Mouse (Mus musculus) large intestine, adult 2 months (tissue): ENCODE measurements around the gene Nr1d1. TPM values are rescaled to one million over a fixed set of nuclear protein-coding genes. Genes with fewer than 3 reads are reported as not detected.

ENCODE experiments used
- DNase-seq: peaks from one replicate; pipeline ENCODE4 v3.0.0-alpha.2; 2012; ENCODE audit warnings: low read depth, low spot score
- WGBS: fragments of 180-500 bp; shearing (Covaris S2); methylation state at CpG from one replicate; pipeline ENCODE4 v1.1.7; 2018; 5-methylcytosine and 5-hydroxymethylcytosine counted together
- polyA plus RNA-seq: library from polyadenylated mRNA; depleted of rRNA; stranded (reverse); fragments of >200 nt; gene quantifications from 2 replicates; pipeline ENCODE4 v1.2.3, GENCODE M21; 2012; rRNA removed

Nr1d1 gene
- 32.0 and 71.6 TPM in 2 replicates for polyA plus RNA-seq

DNA sequence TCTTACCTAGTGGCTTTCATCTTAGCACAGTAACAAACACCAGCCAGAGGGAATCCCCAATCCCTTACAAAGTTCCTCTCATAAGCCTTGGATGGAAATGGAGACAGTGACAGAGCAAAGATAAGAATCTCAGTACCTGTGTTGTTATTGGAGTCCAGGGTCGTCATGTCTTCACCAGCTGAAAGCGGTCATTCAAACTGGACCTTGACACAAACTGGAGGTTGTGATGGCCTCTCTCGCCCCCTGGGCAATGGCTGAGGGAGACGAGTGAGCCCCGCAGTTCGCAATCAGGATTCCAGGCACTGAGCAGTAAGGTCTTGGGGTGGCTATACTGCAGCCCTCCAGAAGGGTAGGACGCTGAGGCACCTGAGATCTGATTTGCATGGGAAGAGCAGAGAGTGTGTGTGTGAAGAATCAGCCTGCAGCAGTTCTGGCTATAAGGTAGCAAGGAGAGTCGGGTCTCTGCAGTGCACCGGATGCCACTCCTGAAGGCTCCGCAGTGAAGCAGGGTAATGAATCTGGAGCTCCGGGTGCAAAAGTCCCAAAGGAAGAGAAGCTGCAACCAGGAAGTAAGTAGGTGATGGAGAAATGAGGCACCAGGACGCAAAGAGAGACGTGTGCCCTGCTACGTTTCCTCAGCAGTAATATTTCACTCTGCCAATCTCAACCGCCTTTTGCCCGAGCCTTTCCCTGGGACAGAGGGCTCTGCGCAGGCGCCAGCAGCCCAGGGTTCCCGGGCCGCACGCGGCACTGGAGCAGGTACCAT, at the start of gene Nr1d1:
Gene Nr1d1 (minus strand): TSS at position 752 of the 766 bp plus-strand sequence.
- 1% methylated on average over 22 of the region's 22 CpGs for WGBS
- DNase-seq, result no peak

DNA sequence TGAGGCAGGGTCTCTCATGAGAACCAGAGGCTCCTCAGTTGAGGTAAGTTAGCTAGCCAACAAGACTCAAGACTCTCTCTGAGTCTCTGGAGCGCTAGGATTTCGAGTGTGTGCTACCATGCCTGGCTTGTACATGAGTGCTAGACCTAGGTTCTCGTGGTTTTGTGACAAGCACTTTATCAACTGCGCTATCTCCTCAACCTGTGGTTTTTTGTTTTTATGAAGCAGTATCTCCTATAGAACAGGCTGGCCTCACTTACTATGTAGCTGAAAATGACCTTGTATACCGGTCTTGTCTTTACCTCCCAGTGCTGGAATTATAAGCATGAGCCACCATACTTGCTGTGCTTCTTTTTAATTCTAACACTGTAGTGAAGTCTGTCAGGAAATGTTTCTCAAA, 45.8 kb upstream of the Nr1d1 start:
- no peak for DNase-seq
- WGBS, result 95% methylated on average over 5 of the region's 5 CpGs

DNA sequence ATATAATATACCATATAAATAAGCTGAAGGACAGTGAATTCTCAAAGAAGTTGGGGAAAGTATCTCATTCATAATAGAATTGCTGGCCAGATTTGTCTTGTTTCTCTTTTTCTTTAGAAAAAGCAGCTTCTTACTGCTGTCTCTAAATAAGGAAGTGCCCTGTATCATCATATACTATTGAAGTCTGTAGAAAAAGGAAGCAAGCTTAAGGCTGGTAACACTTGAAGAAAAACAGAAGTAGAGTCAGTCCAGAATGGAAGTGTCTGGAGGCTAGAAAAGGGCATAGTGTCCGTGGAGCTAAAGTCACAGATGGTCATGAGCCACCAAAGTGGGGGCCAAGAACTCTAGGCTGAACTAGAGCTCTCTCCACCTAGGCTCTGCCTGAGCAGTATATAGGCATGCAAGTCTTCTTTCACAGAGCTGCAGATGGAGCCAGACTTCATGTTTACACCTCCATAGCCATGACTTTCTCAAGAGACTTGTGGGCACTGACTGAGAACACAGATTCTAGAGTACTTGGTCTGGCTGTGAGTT, 41.6 kb upstream of the Nr1d1 start:
- WGBS, result 95% methylated on average over 1 of the region's 1 CpGs
- no peak for DNase-seq

DNA sequence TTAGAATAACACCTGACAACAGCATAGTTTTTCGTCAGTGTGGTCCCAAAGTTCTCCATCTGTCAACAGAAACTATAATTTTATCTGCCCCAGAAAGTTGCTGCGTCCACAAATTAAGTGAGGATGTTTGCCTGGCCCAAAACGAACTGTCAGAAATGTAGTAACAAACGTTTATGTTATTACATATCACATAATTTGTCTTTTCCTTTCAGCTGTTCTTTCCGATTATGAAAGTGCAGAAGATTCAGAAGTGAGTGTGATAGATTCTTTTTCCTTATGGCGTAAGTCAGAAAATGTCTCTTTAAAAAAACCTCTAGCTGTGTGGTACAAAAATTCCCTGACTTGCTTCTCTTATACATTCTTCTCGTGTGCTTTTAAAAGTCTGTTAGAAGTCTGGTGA, 35.6 kb upstream of the Nr1d1 start:
- DNase-seq, result no peak
- 36% methylated on average over 7 of the region's 7 CpGs for WGBS

DNA sequence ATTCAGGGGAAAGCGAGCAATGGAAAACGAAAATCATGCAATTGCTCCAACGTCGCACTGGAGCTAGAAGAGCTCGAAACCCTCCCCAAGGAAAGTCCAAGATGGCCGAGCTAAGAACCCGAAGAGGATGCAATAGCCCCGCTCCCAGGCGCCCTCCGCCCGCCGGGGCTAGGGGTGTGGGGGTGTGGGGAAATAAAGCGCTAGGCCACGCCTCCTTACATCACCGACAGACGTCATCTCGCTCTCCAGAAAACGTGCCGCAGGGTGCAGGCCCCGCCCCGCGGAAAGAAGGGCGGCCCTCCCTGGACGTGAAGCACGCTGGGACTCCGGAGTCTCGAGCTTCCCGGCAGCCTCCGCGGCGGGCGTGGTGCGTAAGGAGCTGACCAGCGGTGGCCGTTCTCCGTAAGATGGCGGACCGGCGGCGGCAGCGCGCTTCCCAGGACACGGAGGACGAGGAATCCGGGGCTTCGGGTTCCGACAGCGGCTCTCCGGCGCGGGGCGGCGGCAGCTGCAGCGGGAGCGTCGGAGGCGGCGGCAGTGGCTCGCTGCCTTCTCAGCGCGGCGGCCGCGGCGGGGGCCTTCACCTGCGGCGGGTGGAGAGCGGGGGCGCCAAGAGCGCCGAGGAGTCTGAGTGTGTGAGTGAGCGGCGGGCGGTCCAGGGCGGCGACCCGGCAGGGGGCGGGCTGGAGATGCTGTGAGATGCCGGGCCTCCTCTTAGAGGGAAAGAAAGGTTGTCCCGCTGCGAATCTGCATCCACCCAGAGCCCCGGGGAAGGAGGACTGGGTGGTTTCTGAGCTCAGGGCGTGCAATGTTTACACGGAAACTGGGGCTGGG, 34.5 kb upstream of the Nr1d1 start:
- under 1% methylated on average over 72 of the region's 84 CpGs for WGBS
- DNase-seq, result peak; percentile 95

DNA sequence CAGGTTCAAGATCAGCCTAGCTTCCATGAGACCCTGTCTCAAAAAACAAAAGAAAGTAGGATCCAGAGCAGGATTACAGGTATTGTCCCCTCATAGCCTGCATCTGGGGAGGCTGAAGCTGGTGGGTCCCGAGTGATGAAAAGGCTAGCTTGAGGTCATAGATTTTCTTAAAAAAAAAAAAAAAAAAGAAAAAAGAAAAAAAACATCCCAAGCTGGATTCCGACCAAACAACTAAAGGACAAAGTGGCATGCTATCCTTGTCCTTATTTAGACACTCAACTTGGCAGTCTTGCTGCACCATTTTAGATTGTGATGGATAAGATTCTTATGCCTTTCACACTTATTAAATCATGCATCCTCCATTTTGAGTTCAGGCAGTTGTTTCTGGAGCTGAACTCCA, 33.3 kb upstream of the Nr1d1 start:
- DNase-seq, result no peak
- WGBS, result 89% methylated on average over 2 of the region's 2 CpGs

DNA sequence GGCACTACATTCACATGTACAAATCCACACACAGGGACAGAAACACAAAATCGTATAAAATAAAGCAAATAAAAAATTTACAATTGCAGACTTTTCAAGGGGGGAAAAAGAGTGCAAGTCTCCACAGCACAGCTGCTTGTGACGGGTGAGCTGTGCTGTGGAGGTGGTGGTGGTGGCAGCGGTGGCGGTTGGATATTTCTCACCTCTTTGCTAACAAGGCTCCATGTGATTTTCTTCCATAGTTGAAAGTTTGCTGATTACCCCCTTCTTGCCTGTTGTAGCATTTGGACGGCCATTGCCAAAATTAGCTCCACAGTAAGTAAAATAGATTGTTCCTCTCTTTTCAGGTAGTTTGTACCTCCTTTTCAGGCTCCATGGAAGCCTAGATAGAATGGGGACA, 29.5 kb upstream of the Nr1d1 start, which contains the start of gene Casc3:
Gene Casc3 (plus strand): TSS at position 301 of the 400 bp plus-strand sequence.
- 89% methylated on average over 5 of the region's 5 CpGs for WGBS
- DNase-seq, result no peak

DNA sequence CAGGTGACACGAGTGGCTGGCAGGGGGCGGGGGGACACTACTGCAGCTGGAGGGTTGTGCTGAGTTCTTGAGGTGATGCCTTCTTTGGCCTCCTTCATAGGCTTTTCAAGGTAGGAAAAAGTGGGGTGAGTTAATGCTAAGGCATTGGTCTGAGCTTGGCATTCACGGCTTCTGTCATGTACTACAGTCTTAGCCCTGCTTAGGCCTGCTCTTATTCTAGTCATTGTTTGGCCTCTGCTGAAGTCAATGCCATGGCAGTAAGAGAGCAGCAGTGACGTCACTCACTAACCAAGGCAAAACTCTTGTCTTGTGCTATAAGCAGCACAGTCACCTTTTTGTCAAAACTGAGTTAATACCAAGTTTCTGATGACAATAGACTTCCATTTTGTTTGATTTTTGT, 22.8 kb upstream of the Nr1d1 start:
- no peak for DNase-seq
- WGBS, result 38% methylated on average over 4 of the region's 4 CpGs

DNA sequence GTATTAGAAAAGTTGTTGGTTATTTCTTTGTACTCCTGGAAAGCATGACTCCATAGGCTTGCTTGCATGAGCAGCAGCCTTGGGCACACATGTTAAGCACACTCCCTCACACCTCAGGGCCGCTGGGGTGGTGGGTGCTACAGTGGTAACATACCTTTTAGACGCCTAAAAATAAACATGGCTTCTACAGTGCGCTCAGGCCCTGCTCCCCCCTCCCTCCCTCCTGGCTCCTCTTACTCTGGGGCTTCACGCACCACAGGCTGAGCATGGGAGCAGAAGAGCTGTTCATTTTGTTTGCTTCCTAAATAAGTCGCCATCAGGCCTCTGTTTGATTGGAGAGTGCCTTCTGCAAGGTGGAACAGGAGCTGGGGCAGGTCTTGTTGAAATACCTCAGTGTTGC, 22.2 kb upstream of the Nr1d1 start:
- whole genome bisulfite sequencing, result 4% methylated on average over 5 of the region's 5 CpGs
- no peak for DNase-seq

DNA sequence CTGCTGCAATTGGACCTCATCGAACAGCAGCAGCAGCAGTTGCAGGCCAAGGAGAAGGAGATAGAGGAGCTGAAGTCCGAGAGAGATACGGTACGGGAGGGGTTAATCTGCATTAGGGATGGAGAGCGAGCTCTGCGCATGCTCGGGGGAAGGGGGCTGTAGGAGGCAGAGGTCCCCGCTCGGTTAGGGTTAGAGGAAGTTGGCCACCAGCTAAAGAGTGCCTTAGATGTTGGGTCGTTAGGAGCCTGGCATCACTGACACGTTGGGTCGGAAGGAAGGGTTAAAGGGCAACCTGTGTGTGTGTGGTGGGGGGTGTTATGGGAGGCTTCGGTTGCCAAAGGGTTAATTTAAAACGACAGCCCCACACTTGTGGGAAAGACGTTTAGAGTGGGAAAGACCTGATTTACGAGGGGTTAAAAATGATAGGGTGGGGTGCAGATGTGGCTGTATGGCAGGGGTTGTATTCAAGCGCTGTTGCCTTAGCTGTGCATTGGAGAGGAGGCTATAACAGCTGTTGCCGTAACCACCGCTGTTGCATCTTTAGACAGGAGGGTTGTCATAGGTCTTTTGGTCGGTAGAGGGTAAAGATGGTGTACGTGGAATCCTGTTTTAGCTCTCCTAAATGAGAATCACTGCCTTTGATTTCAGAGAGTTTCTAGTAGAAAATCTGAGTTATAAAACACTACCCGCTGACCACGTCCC, 21.5 kb upstream of the Nr1d1 start:
- WGBS, result 1% methylated on average over 23 of the region's 23 CpGs
- DNase-seq, result no peak

DNA sequence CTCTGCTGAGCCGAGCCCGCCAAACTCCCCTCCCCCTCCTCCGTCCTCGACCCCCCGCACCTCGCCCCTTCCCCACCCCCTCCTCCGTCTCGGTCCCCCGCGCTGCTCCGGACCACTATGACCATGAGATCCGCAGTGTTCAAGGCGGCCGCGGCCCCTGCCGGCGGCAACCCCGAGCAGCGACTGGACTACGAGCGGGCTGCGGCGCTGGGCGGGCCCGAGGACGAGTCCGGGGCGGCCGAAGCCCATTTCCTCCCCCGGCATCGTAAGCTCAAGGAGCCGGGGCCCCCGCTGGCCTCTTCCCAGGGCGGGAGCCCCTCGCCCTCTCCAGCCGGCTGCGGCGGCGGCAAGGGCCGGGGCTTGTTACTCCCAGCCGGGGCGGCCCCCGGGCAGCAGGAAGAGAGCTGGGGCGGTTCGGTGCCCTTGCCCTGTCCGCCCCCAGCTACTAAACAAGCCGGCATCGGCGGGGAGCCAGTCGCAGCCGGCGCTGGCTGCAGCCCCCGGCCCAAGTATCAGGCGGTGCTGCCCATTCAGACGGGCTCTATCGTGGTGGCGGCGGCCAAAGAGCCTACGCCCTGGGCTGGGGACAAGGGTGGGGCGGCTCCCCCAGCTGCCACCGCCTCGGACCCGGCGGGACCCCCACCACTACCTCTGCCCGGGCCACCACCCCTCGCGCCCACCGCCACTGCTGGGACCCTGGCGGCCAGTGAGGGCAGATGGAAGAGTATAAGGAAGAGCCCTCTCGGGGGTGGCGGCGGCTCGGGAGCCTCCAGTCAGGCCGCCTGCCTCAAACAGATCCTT, 20.8 kb upstream of the Nr1d1 start:
- DNase-seq, result no peak
- under 1% methylated on average over 70 of the region's 74 CpGs for WGBS

DNA sequence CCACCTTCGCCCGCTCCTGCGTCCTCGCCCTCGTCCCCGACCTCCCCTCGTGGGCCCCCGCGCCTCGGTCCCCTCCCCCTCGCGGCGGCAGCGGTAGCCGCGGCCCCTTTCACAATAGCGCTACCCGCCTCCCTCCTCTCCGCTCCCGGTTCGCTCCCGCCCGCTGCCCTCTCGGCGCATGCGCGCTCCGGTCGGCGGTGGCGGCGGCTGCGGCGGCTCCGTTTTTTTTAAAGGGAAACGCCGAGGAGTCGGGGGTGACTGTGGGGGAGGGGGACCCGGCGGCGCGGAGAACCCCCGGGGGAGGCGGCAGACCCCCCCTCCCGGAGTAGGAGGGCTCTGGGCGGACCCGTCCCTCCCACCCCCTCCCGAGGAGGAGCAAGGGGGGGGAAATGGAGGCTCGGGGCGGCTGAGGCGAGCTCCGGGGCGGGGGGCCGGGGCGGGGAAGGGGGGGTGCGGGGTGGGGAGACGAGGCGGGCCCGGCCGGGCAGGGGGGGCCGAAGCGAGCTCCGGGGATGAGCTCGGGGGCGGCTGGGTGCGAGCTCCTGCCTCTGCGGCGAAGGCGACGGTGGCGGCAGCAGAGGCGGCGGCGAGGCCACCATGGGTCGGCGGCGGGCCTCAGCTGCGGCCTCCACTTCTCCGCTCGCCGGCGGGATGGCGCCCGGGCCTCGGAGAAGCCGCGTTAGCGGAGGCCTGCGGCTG, 20.0 kb upstream of the Nr1d1 start, which contains the start of gene Msl1:
Gene Msl1 (plus strand): TSS at position 502 of the 699 bp plus-strand sequence.
- DNase-seq, result no peak
- WGBS, result under 1% methylated on average over 81 of the region's 89 CpGs

DNA sequence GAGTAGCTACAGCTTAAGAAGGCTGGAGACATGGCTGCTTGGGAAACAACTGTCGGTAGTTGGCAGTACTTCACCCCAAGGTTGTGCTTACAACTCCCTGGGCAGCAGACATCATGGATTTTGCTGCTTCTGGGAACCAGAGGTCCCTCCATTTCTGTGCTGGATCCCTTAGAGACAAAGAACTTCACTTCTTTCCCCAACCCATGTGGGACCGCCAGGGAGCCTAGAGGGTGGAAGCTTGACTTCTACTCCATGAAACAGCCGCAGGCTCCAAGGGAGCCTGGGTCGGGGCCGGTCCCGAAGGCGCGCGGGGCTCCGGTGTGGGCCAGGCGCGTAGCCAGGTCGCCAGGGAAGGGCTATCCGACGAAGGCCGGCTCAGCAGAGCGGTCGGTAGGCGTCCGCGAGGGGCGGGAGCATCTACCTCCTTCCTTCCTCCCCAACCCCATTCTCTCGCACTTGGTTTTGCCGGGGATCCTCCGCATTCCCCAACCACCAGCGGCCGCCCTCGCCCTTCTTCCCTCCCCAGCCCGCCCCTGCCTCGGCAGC, 19.4 kb upstream of the Nr1d1 start:
- DNase-seq, result no peak
- under 1% methylated on average over 27 of the region's 30 CpGs for WGBS

DNA sequence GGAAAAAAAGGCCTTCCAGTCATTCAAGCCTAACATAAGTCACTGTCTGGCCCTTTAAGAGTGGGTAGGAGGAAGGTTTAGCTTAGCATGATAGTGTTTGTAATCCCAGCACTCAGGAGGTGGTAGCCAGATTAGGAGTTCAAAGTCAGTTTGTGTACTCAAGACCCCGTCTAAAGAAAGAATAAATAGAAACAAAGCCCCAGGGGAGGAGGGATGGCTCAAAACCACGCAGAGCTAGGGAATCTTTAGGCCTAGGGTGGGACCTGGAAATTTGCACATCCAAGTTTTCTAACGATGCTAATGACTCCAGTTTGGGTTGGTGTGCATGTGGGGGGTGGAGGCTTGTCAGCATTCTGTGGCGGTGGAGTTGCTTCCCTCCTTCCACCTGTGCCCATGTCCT, 16.9 kb upstream of the Nr1d1 start:
- no peak for DNase-seq
- 43% methylated on average over 4 of the region's 4 CpGs for WGBS

DNA sequence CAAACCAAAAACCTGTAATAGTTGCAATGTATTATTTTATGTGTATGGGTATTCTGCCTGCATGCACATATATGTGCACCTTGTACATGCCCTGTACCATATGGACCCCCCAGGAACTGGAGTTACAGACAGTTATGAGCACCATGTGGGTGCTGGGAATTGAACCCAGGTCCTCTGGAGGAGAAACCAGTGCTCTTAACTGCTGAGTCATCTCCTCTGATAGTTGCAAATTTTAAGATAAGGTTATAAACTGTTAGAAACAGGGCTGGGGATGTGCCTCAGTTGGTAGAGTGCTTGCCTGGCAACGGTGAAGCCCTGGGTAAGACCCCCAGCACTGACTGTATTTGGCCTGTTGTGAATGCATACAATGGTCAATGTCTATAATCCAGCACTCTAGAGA, 16.3 kb upstream of the Nr1d1 start:
- WGBS, result 74% methylated on average over 1 of the region's 1 CpGs
- DNase-seq, result no peak

DNA sequence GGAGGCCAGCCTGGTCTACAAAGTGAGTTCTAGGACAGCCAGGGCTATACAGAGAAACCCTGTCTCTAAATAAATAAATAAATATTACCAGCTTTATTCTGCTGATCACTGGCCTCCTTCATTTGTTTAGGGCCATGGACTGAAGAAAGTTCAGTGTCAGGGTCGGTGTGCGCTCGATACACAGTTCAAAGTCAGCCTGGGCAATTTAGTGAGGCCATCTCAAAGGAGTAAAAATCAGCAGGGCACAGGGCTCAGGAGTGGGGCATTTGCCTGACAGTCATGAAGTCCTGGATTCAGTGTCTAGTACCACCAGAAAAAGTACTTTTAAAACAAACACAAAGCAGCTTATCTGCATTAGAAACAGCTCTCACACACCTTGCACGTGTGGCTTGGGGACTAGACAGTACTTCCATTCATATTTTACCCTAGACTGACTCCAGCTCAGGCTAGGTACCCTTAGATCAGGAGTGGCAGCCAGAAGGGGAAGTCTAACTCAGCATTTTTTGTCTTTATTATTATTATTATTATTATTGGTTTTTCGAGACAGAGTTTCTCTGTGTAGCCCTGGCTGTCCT, 15.6 kb upstream of the Nr1d1 start:
- WGBS, result 48% methylated on average over 5 of the region's 5 CpGs
- DNase-seq, result no peak

DNA sequence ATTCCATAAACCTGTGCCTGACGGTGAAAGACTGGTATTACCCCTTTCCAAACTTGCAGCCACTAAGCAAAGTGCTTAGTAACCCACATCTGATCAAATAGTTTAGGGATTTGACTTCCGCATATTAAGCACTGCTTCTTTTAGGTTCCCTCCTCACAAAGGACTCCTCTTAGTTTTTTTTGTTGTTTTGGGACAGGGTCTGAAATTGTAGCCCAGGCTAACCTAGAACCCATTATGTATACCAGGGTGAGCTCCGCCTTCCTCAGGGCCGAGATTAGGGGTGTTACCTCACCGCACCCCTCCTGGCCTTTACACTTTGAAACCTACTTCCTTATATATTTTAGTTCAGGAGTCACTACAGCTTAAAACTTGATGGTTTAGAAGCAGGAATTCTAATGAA, 14.7 kb upstream of the Nr1d1 start:
- DNase-seq, result no peak
- WGBS, result 14% methylated on average over 5 of the region's 5 CpGs

DNA sequence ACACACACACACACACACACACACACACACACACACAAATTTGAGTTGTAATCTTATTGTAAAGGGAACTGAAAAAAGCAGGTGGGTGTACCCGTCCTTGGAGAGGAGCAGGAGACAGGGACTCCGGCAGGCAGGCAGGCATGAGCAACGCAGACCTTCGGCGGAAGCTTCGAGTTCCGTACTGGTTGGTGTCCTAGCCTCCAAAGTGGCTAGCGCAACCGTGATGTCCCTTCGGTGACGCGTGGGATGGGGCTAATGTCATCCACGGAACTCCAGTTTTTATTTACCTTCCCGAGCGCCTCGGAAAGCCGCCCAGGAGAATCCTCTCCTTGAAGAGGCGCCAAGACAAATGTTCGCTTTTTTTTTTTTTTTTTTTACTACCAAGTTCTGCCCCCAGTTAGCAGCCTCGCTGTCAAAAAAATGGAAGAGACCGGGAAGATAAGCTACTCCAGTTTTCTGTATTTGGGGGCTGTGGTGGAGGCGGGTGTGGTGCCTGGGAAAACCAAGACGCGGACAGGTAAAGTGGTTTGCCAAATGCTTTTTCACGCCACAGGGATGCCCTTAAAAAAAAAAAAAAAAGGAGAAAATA, 14.2 kb upstream of the Nr1d1 start:
- no peak for DNase-seq
- 1% methylated on average over 25 of the region's 25 CpGs for WGBS
